Mouse (Mus musculus): ENCODE results near the gene Amt.

- TF ChIP-seq CTCF (IDR thresholded peaks at IDR 0.05; ENCODE audit: low read depth): no peak
- TF ChIP-seq EP300 (IDR thresholded peaks at IDR 0.05; ENCODE audit: low read depth): no peak
Measured at GRCm38 (mm10) chr9:108308141-108308540, 11.5 kb downstream of the Amt start.
